Mouse (Mus musculus) embryonic stem cell, embryonic (primary cell): Measurements from ENCODE around the gene C8g.

Experiments
- CTCF ChIA-PET, 4 experiments: fragments of 300-600 bp in 2 of 4; fragments of 350-600 bp in 2 of 4; sonication (Branson Sonifier 250); formaldehyde crosslinking; loops; one replicate each; lab custom pipeline; 2022; ENCODE audit warnings: inconsistent platforms in 2 of 4; lab: Charles Lee
- POLR2A ChIA-PET, 4 experiments: fragments of 300-600 bp in 2 of 4; fragments of 350-600 bp in 2 of 4; sonication (Branson Sonifier 250); formaldehyde crosslinking; loops; one replicate each; lab custom pipeline; 2022; ENCODE audit warnings: antibody characterized with exemption in 4 of 4, inconsistent platforms in 1 of 4; lab: Charles Lee

C8g gene

GRCm38 (mm10) chr2:25501593-25502486 is at the start of gene C8g:
C8g (minus strand) TSS chr2:25501719.
- POLR2A ChIA-PET, result interaction anchor here in 1 of 4 experiments (0.8 to 2.0 kb wide), 4 partner anchors 34 to 277 kb away, joined by 3 to 7 read pairs (median 3); partner anchors contain the start of genes Traf2 and Tubb4b
- CTCF ChIA-PET, result interaction anchor here in 1 of 4 experiments (0.5 to 0.6 kb wide), 2 partner anchors 36 to 178 kb away, joined by 3 read pairs; no protein-coding TSS in a partner anchor

- CTCF ChIA-PET, result interaction anchor here in 1 of 4 experiments (0.7 to 1.1 kb wide), 3 partner anchors 15 to 122 kb away, joined by 3 to 5 read pairs (median 3); partner anchors contain the start of gene Abca2
- POLR2A ChIA-PET, result interaction anchor here in 2 of 4 experiments (0.6 kb wide), 2 partner anchors 83 to 185 kb away, joined by 4 to 5 read pairs; partner anchors contain the start of gene Uap1l1 (in 1 of the 2)
Observed at GRCm38 (mm10) chr2:25551186-25551585, 49.7 kb upstream of the C8g start.

GRCm38 (mm10) chr2:25549021-25549991 is 47.8 kb upstream of the C8g start:
- ChIA-PET CTCF (interaction anchor here in 2 of 4 experiments (0.8 to 3.7 kb wide), 4 partner anchors 8 to 32 kb away, joined by 3 to 23 read pairs (median 4); partner anchors contain the start of genes Edf1 (in 2 of the 2) and Ajm1 (in 1 of the 2)), POLR2A (interaction anchor here in 3 of 4 experiments (0.9 to 3.4 kb wide), 8 partner anchors 8 to 123 kb away, joined by 3 to 65 read pairs (median 6); partner anchors contain the start of gene Edf1 (in 3 of the 3))

- CTCF ChIA-PET, result interaction anchor here (0.6 to 3.7 kb wide), 25 partner anchors 8 to 728 kb away, joined by 3 to 23 read pairs (median 3); partner anchors contain the start of genes Ajm1 (in 3 of the 4), Edf1 (in 3 of the 4), Abca2 (in 1 of the 4) and Anapc2 (in 1 of the 4)
Observed at GRCm38 (mm10) chr2:25546811-25547491, 45.4 kb upstream of the C8g start, which contains the start of gene Traf2. Traf2 (minus strand) TSS chr2:25546940.

GRCm38 (mm10) chr2:25545996-25546810 is 44.7 kb upstream of the C8g start:
- ChIA-PET POLR2A (interaction anchor here (0.6 to 3.4 kb wide), 52 partner anchors 9 to 958 kb away, joined by 3 to 65 read pairs (median 4); partner anchors contain the start of genes Edf1 (in 3 of the 4), Ajm1 (in 2 of the 4), Arrdc1 (in 1 of the 4) and C8g (in 1 of the 4)), CTCF (interaction anchor here (0.7 to 3.7 kb wide), 19 partner anchors 8 to 729 kb away, joined by 3 to 23 read pairs (median 3); partner anchors contain the start of genes Ajm1 (in 3 of the 4), Edf1 (in 2 of the 4), Abca2 (in 1 of the 4) and Anapc2 (in 1 of the 4))

More at GRCm38 (mm10) chr2:25546811-25547491, 45.4 kb upstream of the C8g start, which contains the start of gene Traf2:
- POLR2A ChIA-PET, result interaction anchor here (0.6 to 3.4 kb wide), 64 partner anchors 8 to 957 kb away, joined by 3 to 65 read pairs (median 4); partner anchors contain the start of genes Edf1 (in 4 of the 4), Ajm1 (in 2 of the 4), Abca2 (in 1 of the 4) and Arrdc1 (in 1 of the 4)

GRCm38 (mm10) chr2:25541644-25542367 is 40.3 kb upstream of the C8g start:
- ChIA-PET CTCF (interaction anchor here in 1 of 4 experiments (1.3 kb wide), 1 partner anchor 31 kb away, joined by 3 read pairs; no protein-coding TSS in a partner anchor), POLR2A (interaction anchor here in 3 of 4 experiments (0.7 to 1.2 kb wide), 3 partner anchors 13 to 318 kb away, joined by 3 read pairs; partner anchors contain the start of gene Tubb4b (in 1 of the 3))

- ChIA-PET POLR2A (interaction anchor here in 3 of 4 experiments (0.6 to 1.1 kb wide), 5 partner anchors 17 to 371 kb away, joined by 3 to 9 read pairs (median 4); partner anchors contain the start of gene Edf1 (in 1 of the 3)), CTCF (interaction anchor here in 1 of 4 experiments (0.6 kb wide), 1 partner anchor 361 kb away, joined by 5 read pairs; no protein-coding TSS in a partner anchor)
Observed at GRCm38 (mm10) chr2:25540541-25540948, 39.0 kb upstream of the C8g start.

- CTCF ChIA-PET, result interaction anchor here in 2 of 4 experiments (0.7 to 1.1 kb wide), 2 partner anchors 14 to 42 kb away, joined by 3 read pairs; no protein-coding TSS in a partner anchor
Observed at GRCm38 (mm10) chr2:25536531-25536930, 35.0 kb upstream of the C8g start.

GRCm38 (mm10) chr2:25534866-25535182 is 33.3 kb upstream of the C8g start:
- ChIA-PET POLR2A (interaction anchor here in 3 of 4 experiments (0.5 to 2.8 kb wide), 3 partner anchors 12 to 1100 kb away, joined by 3 to 10 read pairs (median 4); partner anchors contain the start of gene Traf2 (in 1 of the 3)), CTCF (no interaction called here)

More at GRCm38 (mm10) chr2:25536531-25536930, 35.0 kb upstream of the C8g start:
- POLR2A ChIA-PET, result interaction anchor here in 2 of 4 experiments (1.3 to 2.8 kb wide), 5 partner anchors 10 to 45 kb away, joined by 3 to 10 read pairs (median 4); partner anchors contain the start of genes Traf2 (in 2 of the 2) and Ajm1 (in 1 of the 2)

- CTCF ChIA-PET, result no interaction called here
- POLR2A ChIA-PET, result no interaction called here
Observed at GRCm38 (mm10) chr2:25534178-25534865, 32.8 kb upstream of the C8g start.

GRCm38 (mm10) chr2:25533707-25534106 is 32.2 kb upstream of the C8g start:
- ChIA-PET POLR2A (interaction anchor here in 1 of 4 experiments (1.2 kb wide), 1 partner anchor 9 kb away, joined by 3 read pairs; no protein-coding TSS in a partner anchor), CTCF (no interaction called here)

- POLR2A ChIA-PET, result interaction anchor here in 1 of 4 experiments (0.7 kb wide), 1 partner anchor 17 kb away, joined by 3 read pairs; no protein-coding TSS in a partner anchor
- CTCF ChIA-PET, result interaction anchor here in 1 of 4 experiments (0.5 kb wide), 1 partner anchor 60 kb away, joined by 6 read pairs; no protein-coding TSS in a partner anchor
Observed at GRCm38 (mm10) chr2:25526510-25527302, 25.2 kb upstream of the C8g start.

GRCm38 (mm10) chr2:25509912-25510311 is 8.4 kb upstream of the C8g start:
- ChIA-PET CTCF (interaction anchor here in 2 of 4 experiments (1.0 to 1.1 kb wide), 2 partner anchors 10 to 72 kb away, joined by 3 to 4 read pairs; partner anchors contain the start of gene Ajm1 (in 1 of the 2)), POLR2A (interaction anchor here in 1 of 4 experiments (0.8 kb wide), 1 partner anchor 97 kb away, joined by 3 read pairs; no protein-coding TSS in a partner anchor)
